Mouse (Mus musculus) lung, adult 2 months (tissue): ENCODE results near the gene Sh2d1a. TPM values are rescaled to one million over a fixed set of nuclear protein-coding genes. Genes with fewer than 3 reads are reported as not detected.

Experiments used
- DNase-seq: peaks from one replicate; pipeline ENCODE4 v3.0.0; 2022
- H3K4me1 ChIP-seq: fragments of 200-500 bp; 2 replicates; pipeline ENCODE4 v1.6.1; 2011; ENCODE audit warnings: low read length; ENCODE audit not compliant: control insufficient read depth, insufficient read depth
- H3K4me3 ChIP-seq: fragments of 200-500 bp; replicated peaks from 2 replicates; pipeline ENCODE3; 2011; ENCODE audit warnings: low read depth, mild to moderate bottlenecking, control low read depth, low read length; ENCODE audit errors: extremely low read depth
- CTCF ChIP-seq: fragments of 200-500 bp; IDR thresholded peaks from 2 replicates; pipeline ENCODE4 v1.5.1; 2011; ENCODE audit warnings: mild to moderate bottlenecking, low read length, control low read depth; ENCODE audit not compliant: insufficient read depth
- POLR2A ChIP-seq: fragments of 200-500 bp; IDR thresholded peaks from 2 replicates; pipeline ENCODE4 v1.6.1; 2011; ENCODE audit warnings: low read depth, mild to moderate bottlenecking, control low read depth, low read length, borderline replicate concordance; ENCODE audit errors: extremely low read depth
- WGBS: fragments of 180-500 bp; shearing (Covaris S2); methylation state at CpG from one replicate; pipeline ENCODE4 v1.1.7; 2018; 5-methylcytosine and 5-hydroxymethylcytosine counted together
- polyA plus RNA-seq: library from polyadenylated mRNA; depleted of rRNA; stranded (reverse); fragments of >200 nt; gene quantifications from 2 replicates; pipeline ENCODE4 v1.2.3, GENCODE M21; 2012; rRNA removed

Sh2d1a gene
- polyA plus RNA-seq, 1 experiment = 0.82 TPM

- no peak for TF ChIP-seq POLR2A
- TF ChIP-seq CTCF = no peak
- H3K4me3 ChIP-seq = peak overlapping the region; percentile 58
- DNase-seq = peak; percentile 2
- no peaks in the 10 kb centered on the region; the same call in 1 of the 2 replicates for H3K4me1 ChIP-seq
- WGBS = 24% methylated on average over 3 of the region's 3 CpGs
Observed at GRCm38 (mm10) chrX:42540030-42540755, 37.9 kb downstream of the Sh2d1a start.

GRCm38 (mm10) chrX:42540756-42541053 lies 38.5 kb downstream of the Sh2d1a start:
- H3K4me3 ChIP-seq = peak overlapping the region; percentile 58
- TF ChIP-seq CTCF (peak; percentile 16; the same call in 1 of the 2 replicates), POLR2A (no peak)
- 25% methylated on average over 5 of the region's 5 CpGs for WGBS
- DNase-seq = peak; percentile 25
- no peaks in the 10 kb centered on the region; the same call in 1 of the 2 replicates for H3K4me1 ChIP-seq

GRCm38 (mm10) chrX:42545076-42545475 lies 42.8 kb downstream of the Sh2d1a start:
- WGBS = 89% methylated on average over 1 of the region's 1 CpGs
- DNase-seq = no peak
- Histone ChIP-seq H3K4me1 (no peaks in the 10 kb centered on the region), H3K4me3 (no peak overlapping the region)
- TF ChIP-seq CTCF (no peak), POLR2A (no peak)

- no peak for DNase-seq
- WGBS = 63% methylated on average over 4 of the region's 4 CpGs
- no peak for TF ChIP-seq CTCF
- H3K4me1 ChIP-seq = no peaks in the 10 kb centered on the region
- H3K4me3 ChIP-seq = no peak overlapping the region
Observed at GRCm38 (mm10) chrX:42548513-42548912, 46.3 kb downstream of the Sh2d1a start.

- WGBS = 27% methylated on average over 7 of the region's 7 CpGs
Observed at GRCm38 (mm10) chrX:42557284-42557683, 55.0 kb downstream of the Sh2d1a start.

GRCm38 (mm10) chrX:42558683-42559082 lies 56.4 kb downstream of the Sh2d1a start:
- 63% methylated on average over 4 of the region's 4 CpGs for WGBS
- TF ChIP-seq POLR2A = no peak
- TF ChIP-seq CTCF = no peak
- no peak for DNase-seq
- Histone ChIP-seq H3K4me3 (no peak overlapping the region), H3K4me1 (no peaks in the 10 kb centered on the region)

More at GRCm38 (mm10) chrX:42557284-42557683, 55.0 kb downstream of the Sh2d1a start:
- TF ChIP-seq CTCF (peak; percentile 50), POLR2A (no peak)
- Histone ChIP-seq H3K4me3 (no peak overlapping the region), H3K4me1 (no peaks in the 10 kb centered on the region)
- DNase-seq = peak; percentile 6

Other genes with a start within 250 kb of the Sh2d1a start
- not detected in 2 replicates for gene Tex13c2, start 12.8 kb upstream of the Sh2d1a start, polyA plus RNA-seq